Mouse (Mus musculus) limb, embryonic 13.5 days (tissue): Measurements from ENCODE around the gene Hace1. TPM values are rescaled to one million over a fixed set of nuclear protein-coding genes. Genes with fewer than 3 reads are reported as not detected.

Source experiments
- ATAC-seq: fragments of 200-750 bp; cut with Nextera tagmentation; 2 replicates; pipeline ENCODE4 v1.8.0; 2017; ENCODE audit warnings: low read depth, moderate number of reproducible peaks, moderate TSS enrichment; ENCODE audit not compliant: low FRiP score
- H3K27ac ChIP-seq: fragments of 300-500 bp; sonication (generic); 2 replicates; pipeline ENCODE4 v1.5.1; 2015; ENCODE audit warnings: inconsistent platforms, mild to moderate bottlenecking, moderate library complexity
- H3K27me3 ChIP-seq: fragments of 300-500 bp; sonication (generic); 2 replicates; pipeline ENCODE4 v1.6.1; 2015; ENCODE audit warnings: mild to moderate bottlenecking, inconsistent platforms
- H3K36me3 ChIP-seq: fragments of 300-500 bp; sonication (generic); 2 replicates; pipeline ENCODE4 v1.6.1; 2015; ENCODE audit warnings: inconsistent platforms, mild to moderate bottlenecking, moderate library complexity
- H3K4me1 ChIP-seq: fragments of 300-500 bp; sonication (generic); 2 replicates; pipeline ENCODE4 v1.6.1; 2015; ENCODE audit warnings: inconsistent platforms
- H3K4me2 ChIP-seq: fragments of 300-500 bp; sonication (generic); replicated peaks from 2 replicates; pipeline ENCODE4 v1.6.1; 2015; ENCODE audit warnings: inconsistent platforms, mild to moderate bottlenecking, moderate library complexity
- H3K4me3 ChIP-seq: fragments of 300-500 bp; sonication (generic); 2 replicates; pipeline ENCODE4 v1.5.1; 2015; ENCODE audit warnings: moderate library complexity, mild to moderate bottlenecking, inconsistent platforms
- H3K9ac ChIP-seq: fragments of 300-500 bp; sonication (generic); 2 replicates; pipeline ENCODE4 v1.6.1; 2015; ENCODE audit warnings: mild to moderate bottlenecking, inconsistent platforms
- H3K9me3 ChIP-seq: fragments of 300-500 bp; sonication (generic); 2 replicates; pipeline ENCODE4 v1.6.1; 2016; ENCODE audit warnings: inconsistent platforms
- WGBS: fragments of 180-500 bp; shearing (Covaris S2); methylation state at CpG from one replicate; pipeline ENCODE4 v1.1.7; 2015; 5-methylcytosine and 5-hydroxymethylcytosine counted together
- polyA plus RNA-seq: library from polyadenylated mRNA; unstranded; fragments of >200 nt; fragmentation: Nextera tagmentation; extraction: Ambion mirVana; gene quantifications from 2 replicates; pipeline ENCODE4 v1.2.1, GENCODE M21; 2015

Gene Hace1
- polyA plus RNA-seq, 1 experiment from 2014 or later = 20.1 TPM

- Histone ChIP-seq H3K4me2 (no peak overlapping the region), H3K9me3 (no peaks in the 10 kb centered on the region), H3K4me3 (no peak overlapping the region), H3K27ac (no peak overlapping the region), H3K27me3 (no peaks in the 10 kb centered on the region), H3K9ac (no peak overlapping the region), H3K4me1 (no peaks in the 10 kb centered on the region), H3K36me3 (peaks cover 4% of the 10 kb centered on the region; the same call in 1 of the 2 replicates)
- no peak for ATAC-seq
- 88% methylated on average over 3 of the region's 3 CpGs for WGBS
These were observed 54.4 kb downstream of the Hace1 start for GRCm38 (mm10) chr10:45631995-45632394.

GRCm38 (mm10) chr10:45632641-45633040 is 55.0 kb downstream of the Hace1 start:
- H3K9me3 ChIP-seq = no peaks in the 10 kb centered on the region
- H3K36me3 ChIP-seq = peaks cover 4% of the 10 kb centered on the region; the same call in 1 of the 2 replicates
- no peaks in the 10 kb centered on the region for H3K27me3 ChIP-seq
- no peak for ATAC-seq
- no peak overlapping the region for H3K4me3 ChIP-seq
- no peak overlapping the region for H3K27ac ChIP-seq
- no peak overlapping the region for H3K4me2 ChIP-seq
- no peak overlapping the region for H3K9ac ChIP-seq
- WGBS = 89% methylated on average over 10 of the region's 10 CpGs
- H3K4me1 ChIP-seq = no peaks in the 10 kb centered on the region

GRCm38 (mm10) chr10:45635201-45635600 is 57.6 kb downstream of the Hace1 start:
- Histone ChIP-seq H3K4me3 (no peak overlapping the region), H3K9me3 (no peaks in the 10 kb centered on the region), H3K27ac (no peak overlapping the region), H3K4me1 (no peaks in the 10 kb centered on the region), H3K27me3 (no peaks in the 10 kb centered on the region), H3K36me3 (peaks cover 10% of the 10 kb centered on the region), H3K4me2 (no peak overlapping the region), H3K9ac (no peak overlapping the region)
- ATAC-seq = no peak
- 82% methylated on average over 3 of the region's 3 CpGs for WGBS

GRCm38 (mm10) chr10:45639762-45640161 is 62.1 kb downstream of the Hace1 start:
- no peak overlapping the region for H3K4me3 ChIP-seq
- no peak overlapping the region for H3K4me2 ChIP-seq

DNA sequence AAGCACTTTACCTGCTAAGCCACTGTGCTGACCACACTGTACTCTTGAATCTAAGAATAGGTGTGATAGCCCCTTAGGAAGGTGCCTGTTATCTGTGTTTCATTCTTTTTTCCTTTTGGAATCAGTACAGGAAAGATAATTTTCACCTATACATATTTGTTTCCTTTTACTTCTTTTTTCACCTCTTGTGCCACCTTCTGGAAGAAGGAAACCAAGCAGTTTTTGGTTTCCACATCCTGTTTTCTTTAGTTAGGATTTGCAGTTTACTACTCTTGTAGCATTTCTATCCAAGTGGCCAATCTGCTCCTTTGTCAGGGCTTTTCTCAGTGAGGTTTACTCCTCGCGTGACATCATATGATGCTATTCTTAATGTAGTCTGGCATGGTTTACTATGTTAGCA is 76.4 kb downstream of the Hace1 start:
- Histone ChIP-seq H3K27me3 (no peaks in the 10 kb centered on the region), H3K36me3 (peaks cover 19% of the 10 kb centered on the region), H3K27ac (no peak overlapping the region), H3K4me1 (no peaks in the 10 kb centered on the region), H3K9ac (no peak overlapping the region), H3K9me3 (no peaks in the 10 kb centered on the region), H3K4me3 (no peak overlapping the region), H3K4me2 (no peak overlapping the region)
- no peak for ATAC-seq
- 93% methylated on average over 2 of the region's 2 CpGs for WGBS

More at GRCm38 (mm10) chr10:45639762-45640161, 62.1 kb downstream of the Hace1 start:
- no peaks in the 10 kb centered on the region for H3K27me3 ChIP-seq
- H3K4me1 ChIP-seq = no peaks in the 10 kb centered on the region
- peaks cover 5% of the 10 kb centered on the region for H3K9me3 ChIP-seq
- peaks cover 20% of the 10 kb centered on the region for H3K36me3 ChIP-seq
- H3K27ac ChIP-seq = no peak overlapping the region
- H3K9ac ChIP-seq = no peak overlapping the region
- no peak for ATAC-seq

GRCm38 (mm10) chr10:45662015-45662414 is 84.4 kb downstream of the Hace1 start:
- ATAC-seq = no peak
- peaks cover 3% of the 10 kb centered on the region; the same call in 1 of the 2 replicates for H3K9me3 ChIP-seq
- no peaks in the 10 kb centered on the region for H3K27me3 ChIP-seq

DNA sequence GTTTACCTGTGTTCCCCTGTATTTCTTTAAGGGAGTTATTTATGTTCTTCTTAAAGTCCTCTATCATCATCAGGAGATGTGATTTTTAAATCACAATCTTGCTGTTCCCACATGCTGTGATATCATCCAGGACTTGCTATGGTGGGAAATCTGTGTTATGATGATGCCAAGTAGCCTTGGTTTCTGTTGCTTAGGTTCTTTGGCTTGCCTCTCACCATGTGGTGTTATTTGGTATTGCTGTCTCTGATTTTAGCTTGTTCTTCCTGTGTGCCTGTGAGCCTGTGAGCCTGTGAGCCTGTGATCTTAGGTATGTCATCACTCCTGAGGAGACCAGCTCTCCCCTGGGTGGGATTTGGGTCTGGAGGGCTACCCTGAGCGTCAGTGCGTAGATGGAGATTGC is 90.6 kb downstream of the Hace1 start:
- Histone ChIP-seq H3K4me1 (no peaks in the 10 kb centered on the region), H3K27ac (no peak overlapping the region), H3K27me3 (no peaks in the 10 kb centered on the region), H3K4me3 (no peak overlapping the region), H3K36me3 (peaks cover 13% of the 10 kb centered on the region), H3K9me3 (peaks cover 3% of the 10 kb centered on the region; the same call in 1 of the 2 replicates), H3K4me2 (no peak overlapping the region), H3K9ac (no peak overlapping the region)
- 97% methylated on average over 2 of the region's 2 CpGs for WGBS
- no peak for ATAC-seq

More at GRCm38 (mm10) chr10:45662015-45662414, 84.4 kb downstream of the Hace1 start:
- H3K4me2 ChIP-seq = no peak overlapping the region
- no peak overlapping the region for H3K4me3 ChIP-seq
- no peak overlapping the region for H3K27ac ChIP-seq
- no peaks in the 10 kb centered on the region for H3K4me1 ChIP-seq
- 91% methylated on average over 9 of the region's 9 CpGs for WGBS
- peaks cover 17% of the 10 kb centered on the region for H3K36me3 ChIP-seq
- H3K9ac ChIP-seq = no peak overlapping the region

DNA sequence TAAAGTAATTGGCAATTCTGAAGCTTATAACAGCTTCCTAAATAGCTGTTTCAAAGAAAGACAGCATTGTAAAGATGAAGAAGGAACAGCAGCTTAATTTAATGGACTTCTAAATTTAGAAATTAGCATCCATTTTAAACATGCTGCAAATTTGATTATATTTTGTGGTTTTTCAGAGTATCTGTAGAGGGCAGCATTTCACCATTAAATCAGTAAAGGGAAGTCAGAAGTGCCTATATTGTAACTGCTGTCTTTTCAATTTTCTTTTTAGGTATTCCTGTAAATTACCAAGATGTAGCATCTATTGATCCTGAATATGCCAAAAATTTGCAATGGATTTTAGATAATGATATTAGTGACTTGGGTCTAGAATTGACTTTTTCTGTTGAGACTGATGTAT is 99.2 kb downstream of the Hace1 start:
- H3K4me2 ChIP-seq = no peak overlapping the region
- H3K9ac ChIP-seq = no peak overlapping the region
- H3K9me3 ChIP-seq = no peaks in the 10 kb centered on the region
- no peaks in the 10 kb centered on the region for H3K4me1 ChIP-seq
- no peak overlapping the region for H3K4me3 ChIP-seq
- no peak for ATAC-seq
- no peaks in the 10 kb centered on the region for H3K27me3 ChIP-seq
- H3K36me3 ChIP-seq = peaks cover 23% of the 10 kb centered on the region
- no peak overlapping the region for H3K27ac ChIP-seq

- Histone ChIP-seq H3K4me1 (peaks cover 5% of the 10 kb centered on the region; the same call in 1 of the 2 replicates), H3K4me3 (no peak overlapping the region), H3K4me2 (no peak overlapping the region), H3K36me3 (peaks cover 7% of the 10 kb centered on the region), H3K9me3 (no peaks in the 10 kb centered on the region), H3K9ac (no peak overlapping the region), H3K27me3 (no peaks in the 10 kb centered on the region), H3K27ac (no peak overlapping the region)
- no peak for ATAC-seq
- WGBS = 66% methylated on average over 1 of the region's 1 CpGs
These were observed 108.6 kb downstream of the Hace1 start for GRCm38 (mm10) chr10:45686191-45686590.

- no peak for ATAC-seq
- no peaks in the 10 kb centered on the region for H3K9me3 ChIP-seq
- no peak overlapping the region for H3K4me3 ChIP-seq
- no peak overlapping the region for H3K27ac ChIP-seq
- no peak overlapping the region for H3K9ac ChIP-seq
- H3K27me3 ChIP-seq = no peaks in the 10 kb centered on the region
- no peak overlapping the region for H3K4me2 ChIP-seq
- peaks cover 5% of the 10 kb centered on the region; the same call in 1 of the 2 replicates for H3K36me3 ChIP-seq
- no peaks in the 10 kb centered on the region for H3K4me1 ChIP-seq
These were observed 117.3 kb downstream of the Hace1 start for GRCm38 (mm10) chr10:45694931-45695330.

DNA sequence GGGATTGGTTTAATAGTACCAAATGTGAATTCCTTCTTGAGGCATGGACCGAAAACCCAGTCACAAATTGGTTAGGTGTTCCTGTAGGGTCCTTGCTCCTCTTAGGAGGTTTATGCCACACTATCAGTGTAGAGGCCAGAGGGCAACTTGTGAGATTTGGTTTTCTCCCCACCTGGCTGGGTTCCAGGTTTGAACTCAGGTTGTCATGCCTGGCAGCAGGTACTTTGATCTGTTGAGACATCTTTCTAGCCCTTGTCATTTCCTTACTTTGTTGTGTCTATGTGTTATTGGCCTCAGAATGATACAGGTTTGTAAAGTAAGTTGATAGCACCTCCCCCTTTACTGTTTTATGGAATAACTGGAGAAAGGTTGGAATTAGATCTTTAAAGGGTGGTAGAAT is 117.9 kb downstream of the Hace1 start:
- H3K36me3 ChIP-seq = peaks cover 5% of the 10 kb centered on the region; the same call in 1 of the 2 replicates
- no peak overlapping the region for H3K4me3 ChIP-seq
- 95% methylated on average over 1 of the region's 1 CpGs for WGBS
- no peak overlapping the region for H3K9ac ChIP-seq
- H3K27me3 ChIP-seq = no peaks in the 10 kb centered on the region
- no peak overlapping the region for H3K4me2 ChIP-seq
- no peak for ATAC-seq
- no peak overlapping the region for H3K27ac ChIP-seq
- H3K9me3 ChIP-seq = no peaks in the 10 kb centered on the region
- H3K4me1 ChIP-seq = no peaks in the 10 kb centered on the region

DNA sequence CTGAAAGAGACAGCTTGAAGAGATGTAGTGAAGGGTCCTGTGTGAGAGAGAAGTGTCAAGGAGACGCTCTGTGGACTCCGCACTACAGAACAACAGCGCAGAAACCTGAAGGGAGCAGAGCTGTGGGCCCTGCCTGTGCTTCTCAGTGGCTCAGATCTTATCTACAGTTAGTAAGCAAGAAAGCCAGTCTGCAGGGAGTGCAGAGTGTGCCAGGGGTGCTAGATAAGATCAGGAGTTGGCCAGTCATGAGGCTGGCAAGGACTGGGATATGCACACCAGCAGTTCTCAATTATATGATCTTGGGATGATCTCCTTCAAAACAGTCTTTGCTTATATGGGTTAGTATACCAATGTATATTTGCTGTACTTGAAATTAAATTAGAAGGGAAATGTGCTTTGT is 121.3 kb downstream of the Hace1 start:
- no peak overlapping the region for H3K9ac ChIP-seq
- H3K9me3 ChIP-seq = no peaks in the 10 kb centered on the region; the same call in 1 of the 2 replicates
- H3K36me3 ChIP-seq = peaks cover 10% of the 10 kb centered on the region
- ATAC-seq = no peak
- WGBS = 81% methylated on average over 3 of the region's 3 CpGs
- H3K4me1 ChIP-seq = no peaks in the 10 kb centered on the region
- H3K27ac ChIP-seq = no peak overlapping the region
- H3K4me2 ChIP-seq = no peak overlapping the region
- no peak overlapping the region for H3K4me3 ChIP-seq
- H3K27me3 ChIP-seq = no peaks in the 10 kb centered on the region

GRCm38 (mm10) chr10:45706849-45707248 is 129.2 kb downstream of the Hace1 start:
- Histone ChIP-seq H3K9me3 (no peaks in the 10 kb centered on the region), H3K4me2 (no peak overlapping the region), H3K27me3 (no peaks in the 10 kb centered on the region), H3K9ac (no peak overlapping the region), H3K36me3 (peaks cover 4% of the 10 kb centered on the region; the same call in 1 of the 2 replicates), H3K4me3 (no peak overlapping the region), H3K27ac (no peak overlapping the region), H3K4me1 (no peaks in the 10 kb centered on the region)
- WGBS = 74% methylated on average over 2 of the region's 2 CpGs
- ATAC-seq = no peak
